Mouse (Mus musculus): ENCODE results near the gene Csnk1d. TPM values are rescaled to one million over a fixed set of nuclear protein-coding genes. Genes with fewer than 3 reads are reported as not detected.
A peak's percentile ranks its signal among the peaks of the same experiment; 100 is the strongest.

Gene Csnk1d
- polyA plus RNA-seq, 1 experiment = 111 TPM

GRCm38 (mm10) chr11:121017703-121018102 is 26.6 kb upstream of the Csnk1d start:
- H3K4me3 ChIP-seq (ENCODE audit: control insufficient read depth, low read depth, low read length) = no peak overlapping the region
- no peaks in the 10 kb centered on the region for H3K36me3 ChIP-seq (ENCODE audit: control insufficient read depth, insufficient read depth, low read length)
- no peak overlapping the region for H3K27ac ChIP-seq (ENCODE audit: control insufficient read depth, insufficient read depth, low read depth, low read length)
- H3K4me1 ChIP-seq (ENCODE audit: control insufficient read depth, insufficient read depth, low read length) = peaks cover 7% of the 10 kb centered on the region
- TF ChIP-seq CTCF (IDR thresholded peaks at IDR 0.05; ENCODE audit: control insufficient read depth, insufficient read depth, insufficient replicate concordance, low read depth, low read length) (peak; percentile 66; the same call in 1 of the 2 replicates), POLR2A (IDR thresholded peaks at IDR 0.05; ENCODE audit: control insufficient read depth, low read depth, low read length) (no peak)
- H3K27me3 ChIP-seq (ENCODE audit: control insufficient read depth, insufficient read depth, low read length) = no peaks in the 10 kb centered on the region

GRCm38 (mm10) chr11:121015472-121015871 is 24.3 kb upstream of the Csnk1d start:
- H3K4me1 ChIP-seq (ENCODE audit: control insufficient read depth, insufficient read depth, low read length) = peaks cover 7% of the 10 kb centered on the region
- H3K27ac ChIP-seq (ENCODE audit: control insufficient read depth, insufficient read depth, low read depth, low read length) = no peak overlapping the region
- H3K36me3 ChIP-seq (ENCODE audit: control insufficient read depth, insufficient read depth, low read length) = no peaks in the 10 kb centered on the region
- TF ChIP-seq POLR2A (IDR thresholded peaks at IDR 0.05; ENCODE audit: control insufficient read depth, low read depth, low read length) (no peak), CTCF (IDR thresholded peaks at IDR 0.05; ENCODE audit: control insufficient read depth, insufficient read depth, insufficient replicate concordance, low read depth, low read length) (no peak)
- H3K4me3 ChIP-seq (ENCODE audit: control insufficient read depth, low read depth, low read length) = no peak overlapping the region
- no peaks in the 10 kb centered on the region for H3K27me3 ChIP-seq (ENCODE audit: control insufficient read depth, insufficient read depth, low read length)

GRCm38 (mm10) chr11:121014896-121015300 is 23.8 kb upstream of the Csnk1d start:
- TF ChIP-seq POLR2A (IDR thresholded peaks at IDR 0.05; ENCODE audit: control insufficient read depth, low read depth, low read length) (no peak), CTCF (IDR thresholded peaks at IDR 0.05; ENCODE audit: control insufficient read depth, insufficient read depth, insufficient replicate concordance, low read depth, low read length) (no peak)
- no peak overlapping the region for H3K27ac ChIP-seq (ENCODE audit: control insufficient read depth, insufficient read depth, low read depth, low read length)
- H3K36me3 ChIP-seq (ENCODE audit: control insufficient read depth, insufficient read depth, low read length) = no peaks in the 10 kb centered on the region
- H3K27me3 ChIP-seq (ENCODE audit: control insufficient read depth, insufficient read depth, low read length) = no peaks in the 10 kb centered on the region
- peaks cover 7% of the 10 kb centered on the region for H3K4me1 ChIP-seq (ENCODE audit: control insufficient read depth, insufficient read depth, low read length)
- H3K4me3 ChIP-seq (ENCODE audit: control insufficient read depth, low read depth, low read length) = peak overlapping the region; percentile 34

GRCm38 (mm10) chr11:121013656-121014055 is 22.5 kb upstream of the Csnk1d start:
- Histone ChIP-seq H3K27ac (ENCODE audit: control insufficient read depth, insufficient read depth, low read depth, low read length) (no peak overlapping the region), H3K36me3 (ENCODE audit: control insufficient read depth, insufficient read depth, low read length) (no peaks in the 10 kb centered on the region), H3K4me1 (ENCODE audit: control insufficient read depth, insufficient read depth, low read length) (peaks cover 7% of the 10 kb centered on the region), H3K27me3 (ENCODE audit: control insufficient read depth, insufficient read depth, low read length) (no peaks in the 10 kb centered on the region), H3K4me3 (ENCODE audit: control insufficient read depth, low read depth, low read length) (no peak overlapping the region)
- TF ChIP-seq POLR2A (IDR thresholded peaks at IDR 0.05; ENCODE audit: control insufficient read depth, low read depth, low read length) (no peak), CTCF (IDR thresholded peaks at IDR 0.05; ENCODE audit: control insufficient read depth, insufficient read depth, insufficient replicate concordance, low read depth, low read length) (no peak)

- peaks cover 7% of the 10 kb centered on the region for H3K4me1 ChIP-seq (ENCODE audit: control insufficient read depth, insufficient read depth, low read length)
- H3K4me3 ChIP-seq (ENCODE audit: control insufficient read depth, low read depth, low read length) = no peak overlapping the region
- TF ChIP-seq CTCF (IDR thresholded peaks at IDR 0.05; ENCODE audit: control insufficient read depth, insufficient read depth, insufficient replicate concordance, low read depth, low read length) (no peak), POLR2A (IDR thresholded peaks at IDR 0.05; ENCODE audit: control insufficient read depth, low read depth, low read length) (no peak)
- no peaks in the 10 kb centered on the region for H3K36me3 ChIP-seq (ENCODE audit: control insufficient read depth, insufficient read depth, low read length)
- H3K27me3 ChIP-seq (ENCODE audit: control insufficient read depth, insufficient read depth, low read length) = no peaks in the 10 kb centered on the region
- no peak overlapping the region for H3K27ac ChIP-seq (ENCODE audit: control insufficient read depth, insufficient read depth, low read depth, low read length)
These were observed 19.1 kb upstream of the Csnk1d start for GRCm38 (mm10) chr11:121010044-121010755.

GRCm38 (mm10) chr11:121006184-121006583 is 15.1 kb upstream of the Csnk1d start:
- Histone ChIP-seq H3K27ac (ENCODE audit: control insufficient read depth, insufficient read depth, low read depth, low read length) (no peak overlapping the region), H3K36me3 (ENCODE audit: control insufficient read depth, insufficient read depth, low read length) (no peaks in the 10 kb centered on the region), H3K27me3 (ENCODE audit: control insufficient read depth, insufficient read depth, low read length) (no peaks in the 10 kb centered on the region), H3K4me1 (ENCODE audit: control insufficient read depth, insufficient read depth, low read length) (no peaks in the 10 kb centered on the region), H3K4me3 (ENCODE audit: control insufficient read depth, low read depth, low read length) (no peak overlapping the region)
- TF ChIP-seq CTCF (IDR thresholded peaks at IDR 0.05; ENCODE audit: control insufficient read depth, insufficient read depth, insufficient replicate concordance, low read depth, low read length) = no peak
- no peak for TF ChIP-seq POLR2A (IDR thresholded peaks at IDR 0.05; ENCODE audit: control insufficient read depth, low read depth, low read length)

GRCm38 (mm10) chr11:121004281-121004680 is 13.2 kb upstream of the Csnk1d start:
- TF ChIP-seq CTCF (IDR thresholded peaks at IDR 0.05; ENCODE audit: control insufficient read depth, insufficient read depth, insufficient replicate concordance, low read depth, low read length) (no peak), POLR2A (IDR thresholded peaks at IDR 0.05; ENCODE audit: control insufficient read depth, low read depth, low read length) (no peak)
- H3K27me3 ChIP-seq (ENCODE audit: control insufficient read depth, insufficient read depth, low read length) = no peaks in the 10 kb centered on the region
- no peak overlapping the region for H3K27ac ChIP-seq (ENCODE audit: control insufficient read depth, insufficient read depth, low read depth, low read length)
- H3K36me3 ChIP-seq (ENCODE audit: control insufficient read depth, insufficient read depth, low read length) = no peaks in the 10 kb centered on the region
- no peaks in the 10 kb centered on the region for H3K4me1 ChIP-seq (ENCODE audit: control insufficient read depth, insufficient read depth, low read length)
- no peak overlapping the region for H3K4me3 ChIP-seq (ENCODE audit: control insufficient read depth, low read depth, low read length)

Measured in testis, adult 2 months (tissue).